Mouse (Mus musculus): ENCODE results near the gene Zbtb48. TPM values are rescaled to one million over a fixed set of nuclear protein-coding genes. Genes with fewer than 3 reads are reported as not detected.
A peak's percentile ranks its signal among the peaks of the same experiment; 100 is the strongest.

The Zbtb48 gene
- total and polyA plus RNA-seq, 2 experiments from 2014 or later, result 9.0 to 11.3 TPM

- peaks cover 20% of the 10 kb centered on the region for H3K36me3 ChIP-seq (replicated peaks; ENCODE audit: control insufficient read depth, insufficient read depth, low read length)
- H3K9me3 ChIP-seq (replicated peaks; ENCODE audit: control insufficient read depth, low read length), result no peaks in the 10 kb centered on the region
- H3K4me2 ChIP-seq (ENCODE audit: low read depth, low read length), result peak overlapping the region; percentile 97
- TF ChIP-seq EP300 (IDR thresholded peaks at IDR 0.05; ENCODE audit: low read depth) (no peak; the same call in 1 of the 2 replicates), CTCF (IDR thresholded peaks at IDR 0.05; ENCODE audit: low read depth) (no peak)
- peak overlapping the region; percentile 96 for H3K27ac ChIP-seq (ENCODE audit: low read depth)
- peaks cover 31% of the 10 kb centered on the region for H3K4me1 ChIP-seq (ENCODE audit: control insufficient read depth, insufficient read depth)
- H3K4me3 ChIP-seq (ENCODE audit: low read depth, low read length), result peak overlapping the region; percentile 70
- 2% methylated on average over 13 of the region's 13 CpGs for WGBS
- H3K27me3 ChIP-seq (ENCODE audit: control insufficient read depth, insufficient read depth, low read length), result no peaks in the 10 kb centered on the region
- DNase-seq (ENCODE audit: low spot score) (no peak), ATAC-seq (ENCODE audit: insufficient read depth, low read depth) (no peak; the same call in 1 of the 2 replicates)
- peak overlapping the region; percentile 76 for H3K9ac ChIP-seq (replicated peaks; ENCODE audit: low read depth, low read length)
These were observed 16.8 kb downstream of the Zbtb48 start for GRCm38 (mm10) chr4:152010707-152011134.

GRCm38 (mm10) chr4:152010091-152010706 lies 17.3 kb downstream of the Zbtb48 start:
- Histone ChIP-seq H3K36me3 (replicated peaks; ENCODE audit: control insufficient read depth, insufficient read depth, low read length) (peaks cover 15% of the 10 kb centered on the region), H3K9me3 (replicated peaks; ENCODE audit: control insufficient read depth, low read length) (no peaks in the 10 kb centered on the region), H3K27ac (ENCODE audit: low read depth) (peak overlapping the region; percentile 96), H3K4me2 (ENCODE audit: low read depth, low read length) (peak overlapping the region; percentile 97), H3K9ac (replicated peaks; ENCODE audit: low read depth, low read length) (peak overlapping the region; percentile 76), H3K4me3 (ENCODE audit: low read depth, low read length) (peak overlapping the region; percentile 70), H3K27me3 (ENCODE audit: control insufficient read depth, insufficient read depth, low read length) (no peaks in the 10 kb centered on the region), H3K4me1 (ENCODE audit: control insufficient read depth, insufficient read depth) (peaks cover 31% of the 10 kb centered on the region)
- TF ChIP-seq EP300 (IDR thresholded peaks at IDR 0.05; ENCODE audit: low read depth) (peak; percentile 65), CTCF (IDR thresholded peaks at IDR 0.05; ENCODE audit: low read depth) (no peak)
- peak; percentile 71 for DNase-seq (ENCODE audit: low spot score)
- WGBS, result under 1% methylated on average over 10 of the region's 10 CpGs
- peak; percentile 24 for ATAC-seq (ENCODE audit: insufficient read depth, low read depth)

GRCm38 (mm10) chr4:152009076-152010051 lies 18.1 kb downstream of the Zbtb48 start:
- peak overlapping the region; percentile 96 for H3K27ac ChIP-seq (ENCODE audit: low read depth)
- H3K27me3 ChIP-seq (ENCODE audit: control insufficient read depth, insufficient read depth, low read length), result no peaks in the 10 kb centered on the region
- no peaks in the 10 kb centered on the region for H3K9me3 ChIP-seq (replicated peaks; ENCODE audit: control insufficient read depth, low read length)
- H3K4me2 ChIP-seq (ENCODE audit: low read depth, low read length), result peak overlapping the region; percentile 97
- peak overlapping the region; percentile 76 for H3K9ac ChIP-seq (replicated peaks; ENCODE audit: low read depth, low read length)
- TF ChIP-seq EP300 (IDR thresholded peaks at IDR 0.05; ENCODE audit: low read depth), result no peak
- TF ChIP-seq CTCF (IDR thresholded peaks at IDR 0.05; ENCODE audit: low read depth), result no peak
- under 1% methylated on average over 112 of the region's 115 CpGs for WGBS
- DNase-seq (ENCODE audit: low spot score) (no peak), ATAC-seq (ENCODE audit: insufficient read depth, low read depth) (peak; percentile 37)
- peaks cover 31% of the 10 kb centered on the region for H3K4me1 ChIP-seq (ENCODE audit: control insufficient read depth, insufficient read depth)
- peak overlapping the region; percentile 70 for H3K4me3 ChIP-seq (ENCODE audit: low read depth, low read length)
- H3K36me3 ChIP-seq (replicated peaks; ENCODE audit: control insufficient read depth, insufficient read depth, low read length), result peaks cover 7% of the 10 kb centered on the region

- no peak for TF ChIP-seq CTCF (IDR thresholded peaks at IDR 0.05; ENCODE audit: low read depth)
- TF ChIP-seq EP300 (IDR thresholded peaks at IDR 0.05; ENCODE audit: low read depth), result peak; percentile 63; the same call in 1 of the 2 replicates
- Histone ChIP-seq H3K4me3 (ENCODE audit: low read depth, low read length) (peak within 1 kb of the TSS; percentile 70), H3K27me3 (ENCODE audit: control insufficient read depth, insufficient read depth, low read length) (no peaks in the 10 kb centered on the region), H3K9me3 (replicated peaks; ENCODE audit: control insufficient read depth, low read length) (no peaks in the 10 kb centered on the region), H3K4me1 (ENCODE audit: control insufficient read depth, insufficient read depth) (peaks cover 31% of the 10 kb centered on the region), H3K4me2 (ENCODE audit: low read depth, low read length) (peak within 1 kb of the TSS; percentile 97), H3K27ac (ENCODE audit: low read depth) (peak within 1 kb of the TSS; percentile 96), H3K9ac (replicated peaks; ENCODE audit: low read depth, low read length) (peak within 1 kb of the TSS; percentile 76), H3K36me3 (replicated peaks; ENCODE audit: control insufficient read depth, insufficient read depth, low read length) (no peaks in the 10 kb centered on the region)
- under 1% methylated on average over 44 of the region's 45 CpGs for WGBS
- DNase-seq (ENCODE audit: low spot score) (peak; percentile 96), ATAC-seq (ENCODE audit: insufficient read depth, low read depth) (peak; percentile 84)
These were observed 18.8 kb downstream of the Zbtb48 start, which contains the start of gene Klhl21 for GRCm38 (mm10) chr4:152008622-152009075. Gene Klhl21, plus strand, starts transcription at chr4:152008803.

GRCm38 (mm10) chr4:152008148-152008500 lies 19.3 kb downstream of the Zbtb48 start:
- Histone ChIP-seq H3K27me3 (ENCODE audit: control insufficient read depth, insufficient read depth, low read length) (no peaks in the 10 kb centered on the region), H3K9ac (replicated peaks; ENCODE audit: low read depth, low read length) (peak overlapping the region; percentile 76), H3K4me2 (ENCODE audit: low read depth, low read length) (peak overlapping the region; percentile 97), H3K9me3 (replicated peaks; ENCODE audit: control insufficient read depth, low read length) (no peaks in the 10 kb centered on the region), H3K4me1 (ENCODE audit: control insufficient read depth, insufficient read depth) (peaks cover 31% of the 10 kb centered on the region), H3K4me3 (ENCODE audit: low read depth, low read length) (peak overlapping the region; percentile 70), H3K27ac (ENCODE audit: low read depth) (peak overlapping the region; percentile 96), H3K36me3 (replicated peaks; ENCODE audit: control insufficient read depth, insufficient read depth, low read length) (no peaks in the 10 kb centered on the region)
- DNase-seq (ENCODE audit: low spot score) (no peak), ATAC-seq (ENCODE audit: insufficient read depth, low read depth) (peak; percentile 13; the same call in 1 of the 2 replicates)
- TF ChIP-seq EP300 (IDR thresholded peaks at IDR 0.05; ENCODE audit: low read depth) (no peak; the same call in 1 of the 2 replicates), CTCF (IDR thresholded peaks at IDR 0.05; ENCODE audit: low read depth) (no peak)
- WGBS, result under 1% methylated on average over 14 of the region's 14 CpGs
